Mouse (Mus musculus) spleen, adult 2 months (tissue): ENCODE data around the gene Etv4.

ENCODE experiments used
- CTCF ChIP-seq: fragments of 200-500 bp; IDR thresholded peaks from 2 replicates; pipeline ENCODE4 v1.5.1; 2011; ENCODE audit warnings: mild to moderate bottlenecking, inconsistent platforms; ENCODE audit not compliant: insufficient read depth, insufficient read length, insufficient replicate concordance; ENCODE audit errors: extremely low read depth
- POLR2A ChIP-seq: fragments of 200-500 bp; IDR thresholded peaks from 2 replicates; pipeline ENCODE4 v1.6.1; 2011; ENCODE audit warnings: low read depth, low read length, inconsistent platforms

DNA sequence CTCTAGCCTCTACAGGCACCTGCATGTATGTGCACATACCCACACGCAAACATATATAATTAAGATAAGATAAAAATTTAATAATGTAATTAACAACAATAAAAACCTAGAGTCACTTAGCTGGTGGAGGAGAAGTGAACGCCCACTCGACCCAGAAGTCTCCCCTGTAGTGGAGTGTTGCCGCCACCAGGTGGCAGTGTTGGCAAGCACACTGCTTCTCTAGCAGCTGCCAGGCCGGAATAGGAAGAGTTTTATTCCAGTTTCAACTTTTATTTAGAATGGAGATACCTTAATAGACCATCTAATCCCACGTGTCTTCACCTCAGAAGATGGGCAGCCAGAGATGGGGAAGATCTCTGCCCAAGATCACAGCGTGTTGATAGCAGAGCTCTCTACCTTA is 28.1 kb upstream of the Etv4 start:
- peak; percentile 94 for TF ChIP-seq CTCF
- no peak for TF ChIP-seq POLR2A
